Mouse (Mus musculus) B cell, adult (primary cell): ENCODE results near the gene Cts3. TPM values are rescaled to one million over a fixed set of nuclear protein-coding genes. Genes with fewer than 3 reads are reported as not detected.

ENCODE experiments used
- total RNA-seq: library from RNA; stranded (reverse); gene quantifications from 4 replicates; pipeline ENCODE4 v1.2.4, GENCODE M21; 2023; ENCODE audit not compliant: inconsistent age

Gene Cts3
- total RNA-seq = not detected in 4 replicates

DNA sequence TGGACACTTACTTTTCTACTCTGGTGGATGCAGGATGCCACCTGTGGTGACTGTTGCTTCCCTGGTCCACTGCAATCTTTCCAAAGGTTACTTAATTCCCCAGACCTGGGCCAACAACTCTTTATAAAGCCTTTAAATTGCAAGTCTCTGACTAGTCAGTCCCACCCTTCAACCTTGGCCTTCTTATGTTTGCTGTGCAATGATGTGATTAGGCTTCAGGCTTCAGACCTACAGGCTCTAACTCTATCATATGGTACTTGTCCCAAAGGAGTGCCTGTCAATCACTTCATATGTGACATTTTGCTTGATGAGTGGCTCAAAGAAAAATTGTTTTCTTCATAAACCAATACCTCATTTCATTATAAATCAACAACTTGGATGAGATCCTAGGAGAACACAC lies at the start of gene Cts3:
Gene Cts3, minus strand, starts transcription at position 101 of the 400 bp plus-strand sequence.

DNA sequence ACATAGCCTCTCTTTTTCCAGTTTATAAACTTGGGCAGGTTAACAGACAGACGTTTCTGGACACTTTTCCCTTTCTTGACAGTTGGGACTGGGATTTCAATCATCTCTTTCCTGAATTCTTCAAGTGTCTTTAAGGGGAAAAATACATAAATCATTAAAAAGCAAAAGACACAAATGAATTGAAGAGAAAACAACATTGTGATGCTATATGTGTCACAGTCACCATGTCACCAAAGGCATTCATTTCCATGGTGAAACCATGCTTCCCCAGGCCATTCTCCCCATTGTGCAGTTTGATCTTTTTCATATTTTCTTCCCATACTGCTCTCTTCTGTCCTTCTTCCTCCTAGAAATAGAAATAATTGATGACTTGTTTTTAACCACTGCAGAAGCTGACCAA lies 1.9 kb downstream of the Cts3 start, which contains the start of gene Gm49352:
Gene Gm49352, minus strand, starts transcription at position 101 of the 400 bp plus-strand sequence.

DNA sequence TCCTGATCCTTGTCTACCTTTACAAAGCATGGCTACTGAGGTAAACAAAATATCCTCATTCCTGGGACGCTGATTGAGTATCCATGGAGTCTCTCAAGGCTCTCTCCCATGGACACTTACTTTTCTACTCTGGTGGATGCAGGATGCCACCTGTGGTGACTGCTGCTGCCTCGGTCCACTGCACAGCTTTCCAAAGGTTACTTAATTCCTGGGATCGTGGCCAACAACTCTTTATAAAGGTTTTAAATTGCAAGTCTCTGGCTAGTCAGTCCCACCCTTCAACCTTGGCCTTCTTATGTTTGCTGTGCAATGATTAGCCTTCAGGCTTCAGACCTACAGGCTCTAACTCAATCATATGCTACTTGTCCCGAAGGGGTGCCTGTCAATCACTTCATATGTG lies 28.3 kb downstream of the Cts3 start, which contains the start of gene Ctsm:
Gene Ctsm, minus strand, starts transcription at position 209 of the 400 bp plus-strand sequence.

Other genes with a start within 250 kb of the Cts3 start
- not detected in 4 replicates for gene Cts7, start 211.9 kb downstream of the Cts3 start, total RNA-seq
- not detected in 4 replicates for gene Ctsm, start 28.3 kb downstream of the Cts3 start, total RNA-seq
- not detected in 4 replicates for gene Gm49352, start 2.0 kb downstream of the Cts3 start, total RNA-seq